Mouse (Mus musculus): ENCODE results near the gene Sdccag8. TPM values are rescaled to one million over a fixed set of nuclear protein-coding genes. Genes with fewer than 3 reads are reported as not detected.

The Sdccag8 gene
- total and polyA plus RNA-seq, 2 experiments = 2.3 to 9.5 TPM

DNA sequence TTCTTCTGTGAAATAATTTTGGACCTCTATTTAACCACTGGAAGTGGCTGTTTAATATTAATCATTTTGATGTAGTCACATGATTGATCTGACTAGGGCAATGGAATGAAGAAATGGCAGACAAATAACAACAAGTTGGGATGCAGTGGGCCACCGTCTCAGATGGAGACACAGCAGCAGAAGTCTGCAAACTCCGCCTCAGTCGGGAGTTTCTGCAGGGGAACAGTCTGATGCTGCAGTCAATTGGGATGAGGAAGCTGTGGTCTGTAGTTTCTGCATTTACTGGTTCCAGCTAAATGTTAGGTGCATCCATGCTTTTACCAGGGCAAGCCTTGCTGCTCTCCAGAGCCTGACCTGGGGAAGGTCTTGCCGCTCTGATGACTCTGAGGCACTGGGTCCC is 2.3 kb downstream of the Sdccag8 start:
- no peaks in the 10 kb centered on the region for H3K36me3 ChIP-seq (ENCODE audit: control insufficient read depth, insufficient read depth, low read length)
- no peak for DNase-seq (ENCODE audit: extremely low read depth, low read depth, low spot score)
- TF ChIP-seq CTCF (IDR thresholded peaks at IDR 0.05; ENCODE audit: low read depth, low read length) (no peak), POLR2A (IDR thresholded peaks at IDR 0.05; ENCODE audit: extremely low read depth, insufficient read depth, low read length) (no peak)
- 89% methylated on average over 4 of the region's 4 CpGs for WGBS
- H3K9ac ChIP-seq (ENCODE audit: low read depth, low read length) = no peak overlapping the region
- H3K4me1 ChIP-seq (ENCODE audit: control insufficient read depth, insufficient read depth, low read length) = peaks cover 19% of the 10 kb centered on the region
- H3K79me2 ChIP-seq (ENCODE audit: control insufficient read depth, insufficient read depth, low read length) = peaks cover 8% of the 10 kb centered on the region; the same call in 1 of the 2 replicates
- no peak overlapping the region for H3K27ac ChIP-seq (replicated peaks; ENCODE audit: insufficient read depth, low read depth, low read length)
- no peaks in the 10 kb centered on the region for H3K27me3 ChIP-seq (ENCODE audit: control insufficient read depth, insufficient read depth, low read length)
- no peak overlapping the region for H3K4me3 ChIP-seq (ENCODE audit: insufficient read depth, low read depth, low read length)

DNA sequence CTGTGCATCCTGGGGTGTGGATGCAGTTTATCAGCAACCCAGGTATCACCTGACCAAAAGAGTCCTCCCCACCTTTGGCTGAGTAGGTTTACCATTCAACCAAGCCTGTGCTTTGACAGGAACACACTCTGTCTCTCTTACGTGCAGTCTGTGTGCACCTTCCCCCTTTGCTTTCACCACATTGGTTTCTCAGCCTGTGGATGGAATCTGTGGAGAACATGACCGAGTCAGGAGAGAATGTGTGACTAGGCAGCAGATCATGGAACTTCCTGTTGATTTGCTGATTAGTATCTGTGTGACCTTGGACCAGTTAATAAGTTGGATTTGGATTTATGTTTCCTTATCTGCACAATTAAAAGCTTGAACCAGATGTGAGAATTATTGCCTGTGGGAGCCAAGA is 3.7 kb downstream of the Sdccag8 start:
- Histone ChIP-seq H3K36me3 (ENCODE audit: control insufficient read depth, insufficient read depth, low read length) (no peaks in the 10 kb centered on the region), H3K27ac (replicated peaks; ENCODE audit: insufficient read depth, low read depth, low read length) (peak overlapping the region; percentile 66), H3K27me3 (ENCODE audit: control insufficient read depth, insufficient read depth, low read length) (no peaks in the 10 kb centered on the region), H3K4me3 (ENCODE audit: insufficient read depth, low read depth, low read length) (no peak overlapping the region), H3K4me1 (ENCODE audit: control insufficient read depth, insufficient read depth, low read length) (peaks cover 19% of the 10 kb centered on the region), H3K79me2 (ENCODE audit: control insufficient read depth, insufficient read depth, low read length) (peaks cover 8% of the 10 kb centered on the region; the same call in 1 of the 2 replicates), H3K9ac (ENCODE audit: low read depth, low read length) (no peak overlapping the region)
- peak; percentile 87 for DNase-seq (ENCODE audit: extremely low read depth, low read depth, low spot score)
- 8% methylated on average over 2 of the region's 2 CpGs for WGBS
- TF ChIP-seq CTCF (IDR thresholded peaks at IDR 0.05; ENCODE audit: low read depth, low read length) (no peak), POLR2A (IDR thresholded peaks at IDR 0.05; ENCODE audit: extremely low read depth, insufficient read depth, low read length) (no peak)

DNA sequence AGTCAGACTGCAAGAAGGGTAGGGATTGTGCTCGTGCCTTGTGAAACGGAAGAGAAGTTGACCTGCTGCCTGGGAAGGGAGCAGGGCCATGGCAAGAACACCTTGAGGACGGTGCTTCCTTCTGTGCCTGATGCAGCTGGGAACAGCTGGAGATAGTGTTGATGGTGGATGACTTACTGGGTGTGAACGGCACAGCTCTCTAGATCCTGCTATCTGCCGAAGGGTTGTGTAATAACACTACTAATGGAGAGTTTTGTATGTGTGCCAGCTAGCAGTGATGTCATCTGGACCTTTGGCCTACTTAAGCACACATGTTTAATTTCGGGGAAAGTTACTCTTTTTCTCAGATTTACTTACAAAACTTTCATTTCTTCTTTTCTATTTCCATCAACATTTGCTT is 4.3 kb downstream of the Sdccag8 start:
- WGBS = 4% methylated on average over 6 of the region's 6 CpGs
- Histone ChIP-seq H3K27me3 (ENCODE audit: control insufficient read depth, insufficient read depth, low read length) (no peaks in the 10 kb centered on the region), H3K27ac (replicated peaks; ENCODE audit: insufficient read depth, low read depth, low read length) (peak overlapping the region; percentile 66), H3K4me3 (ENCODE audit: insufficient read depth, low read depth, low read length) (no peak overlapping the region), H3K4me1 (ENCODE audit: control insufficient read depth, insufficient read depth, low read length) (peaks cover 19% of the 10 kb centered on the region), H3K36me3 (ENCODE audit: control insufficient read depth, insufficient read depth, low read length) (no peaks in the 10 kb centered on the region), H3K79me2 (ENCODE audit: control insufficient read depth, insufficient read depth, low read length) (peaks cover 8% of the 10 kb centered on the region; the same call in 1 of the 2 replicates), H3K9ac (ENCODE audit: low read depth, low read length) (peak overlapping the region; percentile 18)
- TF ChIP-seq POLR2A (IDR thresholded peaks at IDR 0.05; ENCODE audit: extremely low read depth, insufficient read depth, low read length) = no peak
- DNase-seq (ENCODE audit: extremely low read depth, low read depth, low spot score) = peak; percentile 98

DNA sequence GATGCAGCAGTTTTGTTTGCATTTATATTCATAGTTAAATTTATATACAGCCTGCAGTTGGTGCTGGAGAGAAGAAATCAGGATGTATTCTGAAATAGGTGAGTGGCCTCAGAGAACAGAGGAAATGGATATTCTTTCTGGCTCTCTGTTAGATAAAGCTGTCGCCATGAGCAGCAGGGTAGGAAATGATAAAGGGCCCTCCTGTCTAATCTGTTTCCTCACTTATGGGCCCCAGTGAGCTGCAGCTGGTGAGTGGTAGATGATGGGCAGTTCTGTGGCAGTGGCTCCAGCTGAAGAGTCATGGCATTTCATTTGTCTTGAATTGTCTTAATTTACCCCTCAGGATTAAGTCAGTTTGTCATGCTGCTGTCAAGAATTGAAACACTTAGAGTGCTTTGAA is 7.5 kb downstream of the Sdccag8 start:
- Histone ChIP-seq H3K27me3 (ENCODE audit: control insufficient read depth, insufficient read depth, low read length) (no peaks in the 10 kb centered on the region), H3K27ac (replicated peaks; ENCODE audit: insufficient read depth, low read depth, low read length) (no peak overlapping the region), H3K9ac (ENCODE audit: low read depth, low read length) (no peak overlapping the region), H3K36me3 (ENCODE audit: control insufficient read depth, insufficient read depth, low read length) (no peaks in the 10 kb centered on the region), H3K4me1 (ENCODE audit: control insufficient read depth, insufficient read depth, low read length) (peaks cover 27% of the 10 kb centered on the region), H3K79me2 (ENCODE audit: control insufficient read depth, insufficient read depth, low read length) (peaks cover 8% of the 10 kb centered on the region; the same call in 1 of the 2 replicates), H3K4me3 (ENCODE audit: insufficient read depth, low read depth, low read length) (no peak overlapping the region)
- DNase-seq (ENCODE audit: extremely low read depth, low read depth, low spot score) = no peak
- no peak for TF ChIP-seq CTCF (IDR thresholded peaks at IDR 0.05; ENCODE audit: low read depth, low read length)
- no peak for TF ChIP-seq POLR2A (IDR thresholded peaks at IDR 0.05; ENCODE audit: extremely low read depth, insufficient read depth, low read length)
- 79% methylated on average over 1 of the region's 1 CpGs for WGBS

DNA sequence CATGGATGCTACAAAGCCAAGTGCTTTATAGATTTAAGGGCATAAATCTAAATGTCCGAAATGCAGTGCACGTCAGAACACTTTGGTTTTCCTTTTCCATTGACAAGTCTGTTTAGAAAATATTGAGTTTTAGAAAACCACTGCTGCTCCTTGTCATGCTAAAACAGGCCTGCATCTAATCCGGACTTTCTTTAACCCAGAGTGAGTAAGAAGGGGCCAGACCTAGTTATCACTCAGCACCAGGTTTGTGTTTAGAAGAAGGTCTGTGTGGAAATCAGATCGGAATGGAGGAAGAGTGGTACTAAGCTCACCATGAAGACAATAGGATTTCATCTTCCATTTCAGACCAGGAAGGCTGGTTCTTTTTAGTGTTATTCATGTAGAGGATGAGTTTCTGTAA is 8.5 kb downstream of the Sdccag8 start:
- Histone ChIP-seq H3K27ac (replicated peaks; ENCODE audit: insufficient read depth, low read depth, low read length) (no peak overlapping the region), H3K79me2 (ENCODE audit: control insufficient read depth, insufficient read depth, low read length) (peaks cover 10% of the 10 kb centered on the region; the same call in 1 of the 2 replicates), H3K4me1 (ENCODE audit: control insufficient read depth, insufficient read depth, low read length) (peaks cover 25% of the 10 kb centered on the region), H3K4me3 (ENCODE audit: insufficient read depth, low read depth, low read length) (no peak overlapping the region), H3K9ac (ENCODE audit: low read depth, low read length) (no peak overlapping the region), H3K27me3 (ENCODE audit: control insufficient read depth, insufficient read depth, low read length) (no peaks in the 10 kb centered on the region), H3K36me3 (ENCODE audit: control insufficient read depth, insufficient read depth, low read length) (no peaks in the 10 kb centered on the region)
- no peak for TF ChIP-seq POLR2A (IDR thresholded peaks at IDR 0.05; ENCODE audit: extremely low read depth, insufficient read depth, low read length)
- no peak for TF ChIP-seq CTCF (IDR thresholded peaks at IDR 0.05; ENCODE audit: low read depth, low read length)
- DNase-seq (ENCODE audit: extremely low read depth, low read depth, low spot score) = no peak
- 94% methylated on average over 4 of the region's 4 CpGs for WGBS

DNA sequence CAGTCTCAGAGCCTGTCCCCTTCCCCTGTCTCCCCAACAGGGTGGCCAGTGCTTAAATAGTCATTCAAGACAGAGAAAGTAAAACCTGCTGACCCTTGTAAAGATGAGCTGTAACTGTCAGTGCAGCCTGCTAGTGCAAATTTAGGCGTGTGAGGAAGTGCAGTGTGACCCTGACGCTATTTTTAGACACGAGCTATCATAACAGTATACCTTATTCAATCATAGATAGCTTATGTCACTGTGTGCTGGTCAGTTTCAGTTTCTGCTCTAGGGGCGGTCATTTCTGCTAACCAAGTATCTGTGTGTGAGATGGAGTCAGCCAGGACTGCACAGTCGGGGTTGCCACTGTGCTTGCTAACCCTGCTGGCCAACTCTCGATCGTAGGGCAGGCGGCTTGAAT is 9.4 kb downstream of the Sdccag8 start:
- 72% methylated on average over 8 of the region's 8 CpGs for WGBS
- peaks cover 17% of the 10 kb centered on the region for H3K4me1 ChIP-seq (ENCODE audit: control insufficient read depth, insufficient read depth, low read length)
- H3K79me2 ChIP-seq (ENCODE audit: control insufficient read depth, insufficient read depth, low read length) = peaks cover 12% of the 10 kb centered on the region; the same call in 1 of the 2 replicates
- no peak overlapping the region for H3K4me3 ChIP-seq (ENCODE audit: insufficient read depth, low read depth, low read length)
- no peaks in the 10 kb centered on the region for H3K36me3 ChIP-seq (ENCODE audit: control insufficient read depth, insufficient read depth, low read length)
- no peak for DNase-seq (ENCODE audit: extremely low read depth, low read depth, low spot score)
- no peak overlapping the region for H3K27ac ChIP-seq (replicated peaks; ENCODE audit: insufficient read depth, low read depth, low read length)
- no peak overlapping the region for H3K9ac ChIP-seq (ENCODE audit: low read depth, low read length)
- no peak for TF ChIP-seq POLR2A (IDR thresholded peaks at IDR 0.05; ENCODE audit: extremely low read depth, insufficient read depth, low read length)
- TF ChIP-seq CTCF (IDR thresholded peaks at IDR 0.05; ENCODE audit: low read depth, low read length) = no peak
- no peaks in the 10 kb centered on the region for H3K27me3 ChIP-seq (ENCODE audit: control insufficient read depth, insufficient read depth, low read length)

Data from liver, adult 2 months (tissue).